8 mouse cellular contexts compared by ENCODE assay signal in genomic region chr17:21422664-21423599, GRCm38 (mm10). TPM values are rescaled to one million over a fixed set of nuclear protein-coding genes. Genes with fewer than 3 reads are reported as not detected.
DNase-seq lines count a peak whose midpoint lies in the region; ATAC-seq lines count a peak whose summit lies in the region.

Gene Zfp54, plus strand, starts transcription at chr17:21423227.

- DNase-seq in 3134 (ENCODE audit: extremely low read depth, insufficient read length, low spot score): peak; percentile 79
- peak; percentile 86 for DNase-seq in adrenal gland, postnatal 14 days
- peak; percentile 67 for DNase-seq in embryonic facial prominence, embryonic 10.5 days (ENCODE audit: low spot score)
- DNase-seq in heart, adult 11 months: peak; percentile 98
- peak; percentile 77 for DNase-seq in kidney, adult 11 months
- DNase-seq in left cerebral cortex, postnatal 4 days: peak; percentile 55
- peak; percentile 93 for DNase-seq in midbrain, embryonic 11.5 days (ENCODE audit: low spot score, missing footprints)
- DNase-seq in right cerebral cortex, postnatal 4 days: peak; percentile 52

- H3K36me3 ChIP-seq in embryonic facial prominence, embryonic 10.5 days (replicated peaks): no peaks in the 10 kb centered on the region
- H3K36me3 ChIP-seq in midbrain, embryonic 11.5 days (ENCODE audit: control insufficient read depth, insufficient read depth, low read length): no peaks in the 10 kb centered on the region

- ATAC-seq in midbrain, embryonic 11.5 days (ENCODE audit: low FRiP score): peak; percentile 98

- peak within 1 kb of the TSS; percentile 63 for H3K4me3 ChIP-seq in embryonic facial prominence, embryonic 10.5 days
- H3K4me3 ChIP-seq in midbrain, embryonic 11.5 days (ENCODE audit: low read depth, low read length): peak within 1 kb of the TSS; percentile 41

- no peaks in the 10 kb centered on the region for H3K27me3 ChIP-seq in embryonic facial prominence, embryonic 10.5 days (replicated peaks; ENCODE audit: low read depth, poor library complexity, severe bottlenecking)
- no peaks in the 10 kb centered on the region for H3K27me3 ChIP-seq in midbrain, embryonic 11.5 days (ENCODE audit: control insufficient read depth, insufficient read depth, low read length)

- peaks cover 7% of the 10 kb centered on the region; the same call in 1 of the 2 replicates for H3K4me1 ChIP-seq in embryonic facial prominence, embryonic 10.5 days
- H3K4me1 ChIP-seq in midbrain, embryonic 11.5 days (ENCODE audit: control insufficient read depth, insufficient read depth, low read length): no peaks in the 10 kb centered on the region

- intact Hi-C loops in left cerebral cortex, postnatal 4 days (cut with DNase I): loop anchor here (2.0 kb wide), 1 partner anchor 148 kb away; no protein-coding TSS in a partner anchor

- H3K27ac ChIP-seq in embryonic facial prominence, embryonic 10.5 days (replicated peaks): peak within 1 kb of the TSS; percentile 75
- no peak within 1 kb of the TSS for H3K27ac ChIP-seq in midbrain, embryonic 11.5 days (ENCODE audit: low read depth, low read length)

- peak within 1 kb of the TSS; percentile 81 for H3K4me2 ChIP-seq in midbrain, embryonic 11.5 days

- H3K9ac ChIP-seq in midbrain, embryonic 11.5 days (ENCODE audit: low read length): peak within 1 kb of the TSS; percentile 46

- under 1% methylated on average over 22 of the region's 22 CpGs for WGBS in embryonic facial prominence, embryonic 10.5 days
- WGBS in midbrain, embryonic 11.5 days: under 1% methylated on average over 22 of the region's 22 CpGs

- H3K9me3 ChIP-seq in embryonic facial prominence, embryonic 10.5 days: no peaks in the 10 kb centered on the region
- no peaks in the 10 kb centered on the region for H3K9me3 ChIP-seq in midbrain, embryonic 11.5 days (ENCODE audit: control insufficient read depth, low read length)

RNA-seq across cellular contexts. Expression of gene Zfp54, which starts in this region (rescaled TPM):
- total RNA-seq in adrenal gland, postnatal 14 days (2021): 3.3 TPM in 2 replicates
- polyA plus RNA-seq in embryonic facial prominence, embryonic 10.5 days (2016; fragmentation: Nextera tagmentation; extraction: Ambion mirVana): 3.2 and 4.1 TPM in 2 replicates
- 1 to 10 TPM; 2.7 to 3.6 TPM for total RNA-seq in left cerebral cortex, postnatal 4 days (2021)
- polyA plus RNA-seq in midbrain, embryonic 11.5 days (2014; fragmentation: Nextera tagmentation; extraction: Ambion mirVana): 2.3 and 3.6 TPM in 2 replicates
